Mouse (Mus musculus): ENCODE data around the gene Olfr1018. TPM values are rescaled to one million over a fixed set of nuclear protein-coding genes. Genes with fewer than 3 reads are reported as not detected.

Olfr1018 gene
- total RNA-seq (2021) = not detected
- long read RNA-seq, experiment 1 = 0 reads
- long read RNA-seq, experiment 2 = 0 reads

- DNase-seq = no peak
These were observed at the start of gene Olfr1018 for GRCm38 (mm10) chr2:85818179-85818578. Olfr1018 (plus strand) TSS chr2:85818479.

GRCm38 (mm10) chr2:85772413-85772812 lies 45.9 kb upstream of the Olfr1018 start, which contains the start of gene Olfr1014:
Olfr1014 (plus strand) TSS chr2:85772713.
- no peak for DNase-seq

- DNase-seq = no peak
These were observed 36.6 kb upstream of the Olfr1018 start, which contains the start of gene Olfr1015 for GRCm38 (mm10) chr2:85781717-85782116. Olfr1015 (plus strand) TSS chr2:85782017.

GRCm38 (mm10) chr2:85792331-85792730 lies 25.9 kb upstream of the Olfr1018 start:
- DNase-seq = no peak

- no peak for DNase-seq
These were observed 15.8 kb upstream of the Olfr1018 start, which contains the start of gene Olfr1016 for GRCm38 (mm10) chr2:85802444-85802843. Olfr1016 (minus strand) TSS chr2:85802544.

GRCm38 (mm10) chr2:85804501-85804900 lies 13.8 kb upstream of the Olfr1018 start:
- DNase-seq = no peak

- no peak for DNase-seq
These were observed 27.1 kb downstream of the Olfr1018 start, which contains the start of gene Olfr1019 for GRCm38 (mm10) chr2:85845383-85845782. Olfr1019 (minus strand) TSS chr2:85845483.

- no peak for DNase-seq
These were observed 28.5 kb downstream of the Olfr1018 start, which contains the start of gene Olfr1020 for GRCm38 (mm10) chr2:85846730-85847129. Olfr1020 (plus strand) TSS chr2:85847030.

GRCm38 (mm10) chr2:85868294-85868693 lies 50.0 kb downstream of the Olfr1018 start, which contains the start of gene Olfr1022:
Olfr1022 (plus strand) TSS chr2:85868594.
- DNase-seq = no peak

Other genes with a start within 250 kb of the Olfr1018 start
- gene Olfr996, start 239.3 kb upstream of the Olfr1018 start, total RNA-seq (2021) = not detected
- not detected for gene Olfr998, start 229.5 kb upstream of the Olfr1018 start, total RNA-seq (2021)
- gene Olfr1000, start 206.6 kb upstream of the Olfr1018 start, total RNA-seq (2021) = not detected
- not detected for gene Olfr1002, start 167.8 kb upstream of the Olfr1018 start, total RNA-seq (2021)
- not detected for gene Olfr154, start 154.0 kb upstream of the Olfr1018 start, total RNA-seq (2021)
- gene Olfr1006, start 139.7 kb upstream of the Olfr1018 start, total RNA-seq (2021) = not detected
- not detected for gene Olfr1008, start 129.0 kb upstream of the Olfr1018 start, total RNA-seq (2021)
- gene Olfr1009, start 103.1 kb upstream of the Olfr1018 start, total RNA-seq (2021) = not detected
- gene Olfr1012, start 55.7 kb upstream of the Olfr1018 start, total RNA-seq (2021) = not detected
- gene Olfr1013, start 51.4 kb upstream of the Olfr1018 start, total RNA-seq (2021) = not detected
- gene Olfr1014, start 45.8 kb upstream of the Olfr1018 start, total RNA-seq (2021) = not detected
- not detected for gene Olfr1015, start 36.5 kb upstream of the Olfr1018 start, total RNA-seq (2021)
- not detected for gene Olfr1016, start 15.9 kb upstream of the Olfr1018 start, total RNA-seq (2021)
- gene Olfr1019, start 27.0 kb downstream of the Olfr1018 start, total RNA-seq (2021) = not detected
- not detected for gene Olfr1020, start 28.6 kb downstream of the Olfr1018 start, total RNA-seq (2021)
- not detected for gene Olfr1022, start 50.1 kb downstream of the Olfr1018 start, total RNA-seq (2021)
- not detected for gene Olfr1023, start 67.2 kb downstream of the Olfr1018 start, total RNA-seq (2021)
- not detected for gene Olfr1024, start 86.6 kb downstream of the Olfr1018 start, total RNA-seq (2021)
- gene Olfr1025-ps1, start 96.7 kb downstream of the Olfr1018 start, total RNA-seq (2021) = not detected
- not detected for gene Olfr1026, start 103.1 kb downstream of the Olfr1018 start, total RNA-seq (2021)
- not detected for gene Olfr1028, start 132.0 kb downstream of the Olfr1018 start, total RNA-seq (2021)
- gene Olfr1029, start 155.4 kb downstream of the Olfr1018 start, total RNA-seq (2021) = not detected
- gene Olfr1030, start 160.8 kb downstream of the Olfr1018 start, total RNA-seq (2021) = not detected
- gene Olfr1031, start 171.8 kb downstream of the Olfr1018 start, total RNA-seq (2021) = not detected
- not detected for gene Olfr1032, start 187.1 kb downstream of the Olfr1018 start, total RNA-seq (2021)
- gene Olfr1033, start 202.2 kb downstream of the Olfr1018 start, total RNA-seq (2021) = under 1 TPM in 1 of 2 experiments, not detected in 1; 0.08 TPM
- gene Olfr1034, start 227.4 kb downstream of the Olfr1018 start, total RNA-seq (2021) = not detected

All from gastrocnemius, postnatal 25 days (tissue).